Mouse (Mus musculus) inflammation-experienced regulatory T-cells, adult 16 weeks (primary cell): Measurements from ENCODE around the gene Gm11238. TPM values are rescaled to one million over a fixed set of nuclear protein-coding genes. Genes with fewer than 3 reads are reported as not detected.

Source experiments
- polyA plus RNA-seq: library from polyadenylated mRNA; unstranded; fragments of 100-300 nt; shearing (Covaris generic); gene quantifications from one replicate; pipeline ENCODE4 v1.2.1, GENCODE M21; 2017

Gm11238 gene
- polyA plus RNA-seq: not detected

DNA sequence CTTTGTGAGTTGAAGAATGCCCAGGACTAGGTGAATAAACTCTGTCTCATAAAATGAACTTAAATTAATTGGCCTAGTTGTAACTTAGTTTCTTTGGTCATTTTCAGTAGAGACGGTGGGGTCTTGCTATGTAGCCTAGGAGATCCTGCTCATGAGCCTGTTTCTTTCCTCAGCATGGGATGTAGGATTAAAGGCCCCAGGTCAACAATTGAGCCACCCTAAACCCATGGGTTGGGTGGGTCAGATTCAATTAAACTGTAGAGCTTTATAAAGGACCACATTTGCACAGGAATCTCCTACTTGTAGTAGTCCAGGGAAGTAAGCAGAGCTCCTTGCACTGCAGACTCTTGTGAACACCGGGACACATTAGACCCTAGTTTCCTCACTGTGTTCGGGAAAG, at the start of gene Gm11238:
Gene Gm11238 (plus strand): TSS at position 301 of the 400 bp plus-strand sequence.

DNA sequence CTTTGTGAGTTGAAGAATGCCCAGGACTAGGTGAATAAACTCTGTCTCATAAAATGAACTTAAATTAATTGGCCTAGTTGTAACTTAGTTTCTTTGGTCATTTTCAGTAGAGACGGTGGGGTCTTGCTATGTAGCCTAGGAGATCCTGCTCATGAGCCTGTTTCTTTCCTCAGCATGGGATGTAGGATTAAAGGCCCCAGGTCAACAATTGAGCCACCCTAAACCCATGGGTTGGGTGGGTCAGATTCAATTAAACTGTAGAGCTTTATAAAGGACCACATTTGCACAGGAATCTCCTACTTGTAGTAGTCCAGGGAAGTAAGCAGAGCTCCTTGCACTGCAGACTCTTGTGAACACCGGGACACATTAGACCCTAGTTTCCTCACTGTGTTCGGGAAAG, 15.0 kb downstream of the Gm11238 start, which contains the start of gene Gm11237:
Gene Gm11237 (plus strand): TSS at position 301 of the 400 bp plus-strand sequence.

DNA sequence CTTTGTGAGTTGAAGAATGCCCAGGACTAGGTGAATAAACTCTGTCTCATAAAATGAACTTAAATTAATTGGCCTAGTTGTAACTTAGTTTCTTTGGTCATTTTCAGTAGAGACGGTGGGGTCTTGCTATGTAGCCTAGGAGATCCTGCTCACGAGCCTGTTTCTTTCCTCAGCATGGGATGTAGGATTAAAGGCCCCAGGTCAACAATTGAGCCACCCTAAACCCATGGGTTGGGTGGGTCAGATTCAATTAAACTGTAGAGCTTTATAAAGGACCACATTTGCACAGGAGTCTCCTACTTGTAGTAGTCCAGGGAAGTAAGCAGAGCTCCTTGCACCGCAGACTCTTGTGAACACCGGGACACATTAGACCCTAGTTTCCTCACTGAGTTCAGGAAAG, 30.1 kb downstream of the Gm11238 start, which contains the start of gene Gm11236:
Gene Gm11236 (plus strand): TSS at position 301 of the 400 bp plus-strand sequence.

DNA sequence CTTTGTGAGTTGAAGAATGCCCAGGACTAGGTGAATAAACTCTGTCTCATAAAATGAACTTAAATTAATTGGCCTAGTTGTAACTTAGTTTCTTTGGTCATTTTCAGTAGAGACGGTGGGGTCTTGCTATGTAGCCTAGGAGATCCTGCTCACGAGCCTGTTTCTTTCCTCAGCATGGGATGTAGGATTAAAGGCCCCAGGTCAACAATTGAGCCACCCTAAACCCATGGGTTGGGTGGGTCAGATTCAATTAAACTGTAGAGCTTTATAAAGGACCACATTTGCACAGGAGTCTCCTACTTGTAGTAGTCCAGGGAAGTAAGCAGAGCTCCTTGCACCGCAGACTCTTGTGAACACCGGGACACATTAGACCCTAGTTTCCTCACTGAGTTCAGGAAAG, 60.4 kb downstream of the Gm11238 start, which contains the start of gene Gm11239:
Gene Gm11239 (plus strand): TSS at position 301 of the 400 bp plus-strand sequence.

DNA sequence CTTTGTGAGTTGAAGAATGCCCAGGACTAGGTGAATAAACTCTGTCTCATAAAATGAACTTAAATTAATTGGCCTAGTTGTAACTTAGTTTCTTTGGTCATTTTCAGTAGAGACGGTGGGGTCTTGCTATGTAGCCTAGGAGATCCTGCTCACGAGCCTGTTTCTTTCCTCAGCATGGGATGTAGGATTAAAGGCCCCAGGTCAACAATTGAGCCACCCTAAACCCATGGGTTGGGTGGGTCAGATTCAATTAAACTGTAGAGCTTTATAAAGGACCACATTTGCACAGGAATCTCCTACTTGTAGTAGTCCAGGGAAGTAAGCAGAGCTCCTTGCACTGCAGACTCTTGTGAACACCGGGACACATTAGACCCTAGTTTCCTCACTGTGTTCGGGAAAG, 75.5 kb downstream of the Gm11238 start, which contains the start of gene Gm428:
Gene Gm428 (plus strand): TSS at position 301 of the 400 bp plus-strand sequence.

Other genes with a start within 250 kb of the Gm11238 start
- gene Gm11487, start 202.8 kb upstream of the Gm11238 start, polyA plus RNA-seq: not detected
- gene Gm11237, start 15.1 kb downstream of the Gm11238 start, polyA plus RNA-seq: not detected
- not detected for gene Gm11236, start 30.2 kb downstream of the Gm11238 start, polyA plus RNA-seq
- gene Gm11239, start 60.5 kb downstream of the Gm11238 start, polyA plus RNA-seq: not detected
- gene Gm428, start 75.6 kb downstream of the Gm11238 start, polyA plus RNA-seq: not detected
- not detected for gene Rasef, start 183.1 kb downstream of the Gm11238 start, polyA plus RNA-seq